Mouse (Mus musculus) forebrain, embryonic 16.5 days (tissue): ENCODE results near the gene Psmb3. TPM values are rescaled to one million over a fixed set of nuclear protein-coding genes. Genes with fewer than 3 reads are reported as not detected.
"Not testable (repeated sequence)": the region's sequence is repeated elsewhere in the genome, so short reads cannot be mapped to it uniquely, and the experiment has no call there.

Experiments used
- ATAC-seq: fragments of 200-750 bp; cut with Nextera tagmentation; 2 replicates; pipeline ENCODE4 v1.8.0; 2017; ENCODE audit warnings: mild to moderate bottlenecking, moderate library complexity
- H3K27ac ChIP-seq: fragments of 300-500 bp; sonication (generic); 2 replicates; pipeline ENCODE4 v1.5.1; 2014; ENCODE audit warnings: low read length, control low read depth
- H3K27me3 ChIP-seq: fragments of 300-500 bp; sonication (generic); replicated peaks from 2 replicates; pipeline ENCODE4 v1.6.1; 2014; ENCODE audit warnings: low read length; ENCODE audit not compliant: control insufficient read depth, insufficient read depth
- H3K36me3 ChIP-seq: fragments of 300-500 bp; sonication (generic); 2 replicates; pipeline ENCODE4 v1.6.1; 2014; ENCODE audit not compliant: control insufficient read depth, insufficient read depth
- H3K4me1 ChIP-seq: fragments of 300-500 bp; sonication (generic); replicated peaks from 2 replicates; pipeline ENCODE4 v1.6.1; 2014; ENCODE audit warnings: low read length; ENCODE audit not compliant: control insufficient read depth, insufficient read depth
- H3K4me2 ChIP-seq: fragments of 300-500 bp; sonication (generic); 2 replicates; pipeline ENCODE4 v1.6.1; 2014; ENCODE audit warnings: mild to moderate bottlenecking, low read length, control low read depth
- H3K4me3 ChIP-seq: fragments of 300-500 bp; sonication (generic); replicated peaks from 2 replicates; pipeline ENCODE4 v1.5.1; 2014; ENCODE audit warnings: mild to moderate bottlenecking, low read length, control low read depth
- H3K9ac ChIP-seq: fragments of 300-500 bp; sonication (generic); replicated peaks from 2 replicates; pipeline ENCODE4 v1.6.1; 2014; ENCODE audit warnings: low read depth, low read length, control low read depth
- H3K9me3 ChIP-seq: fragments of 300-500 bp; sonication (generic); 2 replicates; pipeline ENCODE4 v1.6.1; 2016; ENCODE audit warnings: low read length; ENCODE audit not compliant: control insufficient read depth
- WGBS: fragments of 180-500 bp; shearing (Covaris S2); extraction: QIAGEN DNeasy Blood & Tissue Kit; methylation state at CpG from one replicate; pipeline ENCODE4 v1.1.7; 2014; 5-methylcytosine and 5-hydroxymethylcytosine counted together
- polyA plus RNA-seq: library from polyadenylated mRNA; unstranded; fragments of >200 nt; fragmentation: Nextera tagmentation; extraction: Ambion mirVana; gene quantifications from 2 replicates; pipeline ENCODE4 v1.2.1, GENCODE M21; 2015

Psmb3 gene
- polyA plus RNA-seq, 1 experiment from 2014 or later: 431 TPM

DNA sequence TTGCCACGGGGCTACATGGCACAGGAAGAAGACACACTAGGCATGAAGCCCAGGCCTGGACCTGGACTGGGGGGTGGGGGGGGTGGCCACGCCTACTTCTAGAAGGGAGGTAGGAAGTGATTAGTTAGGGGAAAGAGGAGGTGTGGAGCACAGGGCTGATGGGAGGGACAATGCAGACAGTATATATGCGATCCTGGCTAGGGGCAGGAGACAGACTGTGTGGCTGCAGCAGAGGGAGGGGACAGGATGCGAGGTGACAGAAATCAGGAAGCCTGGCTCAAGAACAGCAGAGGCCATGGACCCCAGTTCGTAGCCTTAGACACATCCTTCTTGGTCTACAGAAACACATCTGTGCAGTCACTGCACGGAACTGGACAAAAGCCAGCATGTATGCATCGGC lies 20.5 kb downstream of the Psmb3 start:
- Histone ChIP-seq H3K4me3 (no peak overlapping the region), H3K27ac (no peak overlapping the region), H3K9ac (no peak overlapping the region), H3K9me3 (no peaks in the 10 kb centered on the region), H3K4me2 (no peak overlapping the region), H3K27me3 (no peaks in the 10 kb centered on the region), H3K4me1 (no peaks in the 10 kb centered on the region), H3K36me3 (peaks cover 49% of the 10 kb centered on the region)
- no peak for ATAC-seq
- 83% methylated on average over 7 of the region's 7 CpGs for WGBS

- no peaks in the 10 kb centered on the region for H3K27me3 ChIP-seq
- H3K27ac ChIP-seq: no peak overlapping the region
- H3K36me3 ChIP-seq: peaks cover 23% of the 10 kb centered on the region; the same call in 1 of the 2 replicates
- no peak overlapping the region for H3K4me2 ChIP-seq
- H3K9ac ChIP-seq: no peak overlapping the region
- WGBS: 86% methylated on average over 7 of the region's 7 CpGs
- H3K4me3 ChIP-seq: no peak overlapping the region
- H3K9me3 ChIP-seq: no peaks in the 10 kb centered on the region
- ATAC-seq: no peak
- no peaks in the 10 kb centered on the region for H3K4me1 ChIP-seq
Measured at GRCm38 (mm10) chr11:97728311-97728710, 25.1 kb downstream of the Psmb3 start.

- ATAC-seq: no peak
- H3K36me3 ChIP-seq: peaks cover 23% of the 10 kb centered on the region; the same call in 1 of the 2 replicates
Measured at GRCm38 (mm10) chr11:97728730-97729129, 25.5 kb downstream of the Psmb3 start.

GRCm38 (mm10) chr11:97733689-97734088 lies 30.5 kb downstream of the Psmb3 start:
- Histone ChIP-seq H3K27ac (no peak overlapping the region), H3K9me3 (no peaks in the 10 kb centered on the region)

More at GRCm38 (mm10) chr11:97728730-97729129, 25.5 kb downstream of the Psmb3 start:
- no peak overlapping the region for H3K27ac ChIP-seq
- no peaks in the 10 kb centered on the region for H3K4me1 ChIP-seq
- no peaks in the 10 kb centered on the region for H3K27me3 ChIP-seq
- no peak overlapping the region for H3K4me2 ChIP-seq
- 89% methylated on average over 7 of the region's 7 CpGs for WGBS
- H3K4me3 ChIP-seq: no peak overlapping the region
- H3K9me3 ChIP-seq: no peaks in the 10 kb centered on the region
- H3K9ac ChIP-seq: no peak overlapping the region

DNA sequence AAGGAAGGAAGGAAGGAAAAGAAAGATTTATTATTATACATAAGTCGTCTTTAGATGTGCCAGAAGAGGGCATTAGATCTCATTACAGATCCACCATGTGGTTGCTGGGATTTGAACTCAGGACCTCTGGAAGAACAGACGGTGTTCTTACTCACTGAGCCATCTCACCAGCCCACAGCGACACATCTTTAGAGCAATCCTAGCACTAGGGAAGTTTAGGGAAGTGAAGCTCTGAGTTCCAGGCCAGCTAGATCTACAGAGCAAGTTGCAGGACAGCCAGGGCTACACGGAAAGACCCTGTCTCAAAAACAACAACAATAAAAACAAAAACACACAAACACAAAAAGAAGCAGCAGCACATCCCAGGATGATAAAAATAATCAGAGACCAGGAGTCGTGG lies 31.6 kb downstream of the Psmb3 start:
- not testable (repeated sequence) for ATAC-seq, H3K4me1 ChIP-seq, H3K36me3 ChIP-seq, H3K9ac ChIP-seq, H3K4me2 ChIP-seq, H3K9me3 ChIP-seq, H3K27me3 ChIP-seq, H3K27ac ChIP-seq, H3K4me3 ChIP-seq
- WGBS: 94% methylated on average over 5 of the region's 5 CpGs

More at GRCm38 (mm10) chr11:97733689-97734088, 30.5 kb downstream of the Psmb3 start:
- no peaks in the 10 kb centered on the region for H3K27me3 ChIP-seq
- no peaks in the 10 kb centered on the region for H3K4me1 ChIP-seq
- no peak overlapping the region for H3K4me3 ChIP-seq
- no peak for ATAC-seq
- 42% methylated on average over 10 of the region's 10 CpGs for WGBS
- H3K36me3 ChIP-seq: 0 out of 2 replicates have a peak, but pooled peaks cover 3% of the 10 kb centered on the region
- no peak overlapping the region for H3K9ac ChIP-seq
- no peak overlapping the region for H3K4me2 ChIP-seq

GRCm38 (mm10) chr11:97736645-97737044 lies 33.4 kb downstream of the Psmb3 start:
- H3K4me3 ChIP-seq: no peak overlapping the region
- no peak overlapping the region for H3K9ac ChIP-seq
- H3K9me3 ChIP-seq: no peaks in the 10 kb centered on the region
- H3K27ac ChIP-seq: no peak overlapping the region
- no peaks in the 10 kb centered on the region for H3K27me3 ChIP-seq
- ATAC-seq: no peak
- no peaks in the 10 kb centered on the region for H3K36me3 ChIP-seq
- no peak overlapping the region for H3K4me2 ChIP-seq
- 90% methylated on average over 5 of the region's 5 CpGs for WGBS
- peaks cover 2% of the 10 kb centered on the region; the same call in 1 of the 2 replicates for H3K4me1 ChIP-seq

- no peak for ATAC-seq
- Histone ChIP-seq H3K36me3 (no peaks in the 10 kb centered on the region), H3K27me3 (no peaks in the 10 kb centered on the region), H3K4me2 (no peak overlapping the region), H3K27ac (no peak overlapping the region), H3K9me3 (no peaks in the 10 kb centered on the region), H3K4me3 (no peak overlapping the region), H3K4me1 (peaks cover 9% of the 10 kb centered on the region), H3K9ac (no peak overlapping the region)
- WGBS: 52% methylated on average over 4 of the region's 4 CpGs
Measured at GRCm38 (mm10) chr11:97737600-97737999, 34.4 kb downstream of the Psmb3 start.

DNA sequence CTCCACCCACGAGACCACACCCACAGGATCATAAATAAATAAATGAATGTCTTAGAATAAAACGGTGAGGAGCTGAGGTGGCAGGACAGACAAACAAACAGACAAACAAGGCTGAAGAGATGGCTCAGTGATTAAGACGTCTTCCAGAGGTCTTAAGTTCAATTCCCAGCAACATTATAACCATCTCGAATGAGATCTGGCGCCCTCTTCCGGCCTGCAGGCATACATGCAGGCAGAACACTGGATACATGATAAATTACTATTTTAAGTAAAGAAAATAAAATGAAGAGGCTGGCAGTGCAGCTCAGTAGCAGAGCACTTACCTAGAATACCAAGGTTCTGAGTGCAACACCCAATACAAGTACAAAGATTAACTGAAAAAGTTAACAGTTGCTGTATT lies 35.5 kb downstream of the Psmb3 start:
- WGBS: 66% methylated on average over 6 of the region's 6 CpGs
- no peak overlapping the region for H3K27ac ChIP-seq
- H3K4me1 ChIP-seq: peaks cover 19% of the 10 kb centered on the region
- H3K9ac ChIP-seq: no peak overlapping the region
- H3K4me3 ChIP-seq: no peak overlapping the region
- no peaks in the 10 kb centered on the region for H3K36me3 ChIP-seq
- no peak for ATAC-seq
- no peaks in the 10 kb centered on the region for H3K9me3 ChIP-seq
- no peaks in the 10 kb centered on the region for H3K27me3 ChIP-seq
- no peak overlapping the region for H3K4me2 ChIP-seq

DNA sequence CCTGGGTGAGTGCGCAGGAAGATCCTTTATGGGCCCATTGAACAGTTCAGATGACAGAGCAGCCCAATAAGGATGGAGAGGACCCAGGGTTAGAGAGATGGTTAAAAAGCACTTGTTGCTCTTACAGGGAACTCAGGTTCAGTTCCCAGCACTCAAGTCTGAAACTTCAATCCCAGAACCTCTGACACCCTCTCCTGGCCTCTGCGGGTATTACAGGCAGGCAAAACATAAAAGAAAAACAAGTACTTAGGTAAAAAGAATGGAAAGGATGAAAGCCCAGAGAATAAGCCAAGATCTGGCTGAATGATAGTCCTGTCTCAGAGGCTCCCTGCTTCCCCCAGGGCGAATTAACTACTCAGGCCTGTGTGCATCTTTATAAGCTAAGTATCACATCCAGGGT lies 36.0 kb downstream of the Psmb3 start:
- 85% methylated on average over 3 of the region's 3 CpGs for WGBS
- Histone ChIP-seq H3K27me3 (no peaks in the 10 kb centered on the region), H3K4me2 (no peak overlapping the region), H3K36me3 (no peaks in the 10 kb centered on the region), H3K9me3 (no peaks in the 10 kb centered on the region), H3K9ac (no peak overlapping the region), H3K27ac (no peak overlapping the region), H3K4me1 (peaks cover 19% of the 10 kb centered on the region), H3K4me3 (no peak overlapping the region)
- ATAC-seq: no peak

DNA sequence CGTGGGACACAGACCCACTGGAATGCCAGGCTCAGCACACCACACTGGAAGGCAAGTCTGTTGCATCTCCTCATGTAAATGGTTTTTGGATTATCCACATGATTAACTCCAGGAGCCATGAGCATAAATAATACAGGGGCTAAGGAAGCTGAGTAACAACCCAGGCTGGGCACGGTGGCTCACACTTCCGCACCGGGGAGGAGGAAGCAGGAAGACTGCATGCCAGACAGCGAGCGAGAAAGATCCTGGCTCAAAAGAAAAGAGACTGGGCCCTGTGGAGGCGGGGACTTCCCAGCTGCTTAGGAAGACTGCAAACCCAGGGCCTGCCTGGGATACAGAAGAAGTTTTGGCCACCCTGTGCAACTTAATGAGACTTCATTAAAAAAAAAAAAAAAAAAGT lies 37.0 kb downstream of the Psmb3 start:
- Histone ChIP-seq H3K27ac (no peak overlapping the region), H3K27me3 (no peaks in the 10 kb centered on the region), H3K9me3 (no peaks in the 10 kb centered on the region), H3K4me1 (peaks cover 19% of the 10 kb centered on the region), H3K4me3 (no peak overlapping the region), H3K36me3 (no peaks in the 10 kb centered on the region), H3K4me2 (no peak overlapping the region), H3K9ac (no peak overlapping the region)
- ATAC-seq: no peak
- WGBS: 38% methylated on average over 7 of the region's 7 CpGs
